Mouse (Mus musculus): ENCODE measurements around the gene Mindy4. TPM values are rescaled to one million over a fixed set of nuclear protein-coding genes. Genes with fewer than 3 reads are reported as not detected.

The Mindy4 gene
- total and polyA plus RNA-seq, 3 experiments = 0.23 to 1.6 TPM; not detected in 1

GRCm38 (mm10) chr6:55174741-55175181 lies 28.4 kb upstream of the Mindy4 start, which contains the start of gene Inmt:
Inmt (minus strand) TSS chr6:55175043.
- Histone ChIP-seq H3K27ac (ENCODE audit: control insufficient read depth, low read depth, low read length) (peak within 1 kb of the TSS; percentile 34; the same call in 1 of the 2 replicates), H3K27me3 (ENCODE audit: control insufficient read depth in 1 of 2, insufficient read depth in 2 of 2, low read length in 2 of 2) (no peaks in the 10 kb centered on the region), H3K9me3 (replicated peaks; ENCODE audit: insufficient read depth, low read length) (no peaks in the 10 kb centered on the region), H3K36me3 (ENCODE audit: control insufficient read depth in 1 of 2, insufficient read depth in 2 of 2, low read length in 2 of 2) (peaks cover 0 to 2% of the 10 kb centered on the region in 2 experiments; a peak in 1 of 4 replicates), H3K4me1 (ENCODE audit: control insufficient read depth in 1 of 2, insufficient read depth in 2 of 2, low read length in 2 of 2) (peaks cover 3 to 6% of the 10 kb centered on the region in 2 experiments), H3K9ac (ENCODE audit: control insufficient read depth, low read depth, low read length, poor library complexity, severe bottlenecking) (no peak within 1 kb of the TSS), H3K4me3 (ENCODE audit: control insufficient read depth in 1 of 2, insufficient read depth in 1 of 2, low read depth in 2 of 2, low read length in 2 of 2) (no peak within 1 kb of the TSS), H3K79me2 (ENCODE audit: control insufficient read depth, insufficient read depth, low read length, poor library complexity) (no peaks in the 10 kb centered on the region)
- no peak for DNase-seq (ENCODE audit: low read depth, low spot score)
- TF ChIP-seq E2F4 (IDR thresholded peaks at IDR 0.05; ENCODE audit: borderline replicate concordance, low read depth, low read length) (no peak), GABPA (IDR thresholded peaks at IDR 0.05; ENCODE audit: low read depth, low read length) (no peak)

- H3K36me3 ChIP-seq (ENCODE audit: control insufficient read depth in 1 of 2, insufficient read depth in 2 of 2, low read length in 2 of 2) = peaks cover 0 to 2% of the 10 kb centered on the region in 2 experiments; a peak in 1 of 4 replicates
- H3K9me3 ChIP-seq (replicated peaks; ENCODE audit: insufficient read depth, low read length) = no peaks in the 10 kb centered on the region
- no peaks in the 10 kb centered on the region for H3K27me3 ChIP-seq (ENCODE audit: control insufficient read depth in 1 of 2, insufficient read depth in 2 of 2, low read length in 2 of 2)
- H3K4me3 ChIP-seq (ENCODE audit: control insufficient read depth in 1 of 2, insufficient read depth in 1 of 2, low read depth in 2 of 2, low read length in 2 of 2) = no peak overlapping the region
- no peak overlapping the region for H3K9ac ChIP-seq (ENCODE audit: control insufficient read depth, low read depth, low read length, poor library complexity, severe bottlenecking)
- H3K4me1 ChIP-seq (ENCODE audit: control insufficient read depth in 1 of 2, insufficient read depth in 2 of 2, low read length in 2 of 2) = peaks cover 3 to 6% of the 10 kb centered on the region in 2 experiments
- H3K79me2 ChIP-seq (ENCODE audit: control insufficient read depth, insufficient read depth, low read length, poor library complexity) = no peaks in the 10 kb centered on the region
- no peak overlapping the region for H3K27ac ChIP-seq (ENCODE audit: control insufficient read depth, low read depth, low read length)
- DNase-seq (ENCODE audit: low read depth, low spot score) = peak; percentile 64
- TF ChIP-seq HCFC1 (IDR thresholded peaks at IDR 0.05; ENCODE audit: low read depth, low read length) (no peak), MAFK (IDR thresholded peaks at IDR 0.05; ENCODE audit: borderline replicate concordance, low read depth, low read length) (no peak), CHD1 (IDR thresholded peaks at IDR 0.05; ENCODE audit: low read depth, low read length) (no peak), POLR2AphosphoS2 (IDR thresholded peaks at IDR 0.05; ENCODE audit: low read length) (no peak), MAZ (IDR thresholded peaks at IDR 0.05; ENCODE audit: low read depth, low read length) (peak; percentile 16; the same call in 1 of the 2 replicates), NRF1 (IDR thresholded peaks at IDR 0.05; ENCODE audit: insufficient read depth, low read depth, low read length, poor library complexity, severe bottlenecking) (no peak), NELFE (IDR thresholded peaks at IDR 0.05; ENCODE audit: low read depth, low read length) (no peak), MYC (IDR thresholded peaks at IDR 0.05; ENCODE audit: low read depth, low read length) (no peak), CHD2 (IDR thresholded peaks at IDR 0.05; ENCODE audit: low read length) (no peak), ETS1 (IDR thresholded peaks at IDR 0.05; ENCODE audit: low read depth, low read length) (peak; percentile 16; the same call in 1 of the 2 replicates), E2F4 (IDR thresholded peaks at IDR 0.05; ENCODE audit: borderline replicate concordance, low read depth, low read length) (no peak), TCF12 (IDR thresholded peaks at IDR 0.05; ENCODE audit: low read depth, low read length) (0 out of 2 replicates have a peak, but pooled peaks have one; percentile 19), GABPA (IDR thresholded peaks at IDR 0.05; ENCODE audit: low read depth, low read length) (no peak), USF1 (IDR thresholded peaks at IDR 0.05; ENCODE audit: low read depth, low read length) (no peak), POLR2A (IDR thresholded peaks at IDR 0.05; ENCODE audit: control insufficient read depth in 1 of 2, insufficient read depth in 1 of 2, low read depth in 1 of 2, low read length in 2 of 2, poor library complexity in 1 of 2) (no peak), MEF2A (IDR thresholded peaks at IDR 0.05; ENCODE audit: extremely low read depth, insufficient replicate concordance, low read depth, low read length, poor library complexity, severe bottlenecking) (no peak), GATA1 (IDR thresholded peaks at IDR 0.05; ENCODE audit: low read depth, low read length) (peak; percentile 43; the same call in 1 of the 2 replicates), MXI1 (IDR thresholded peaks at IDR 0.05; ENCODE audit: low read depth, low read length) (no peak), POLR2AphosphoS5 (IDR thresholded peaks at IDR 0.05; ENCODE audit: borderline replicate concordance, low read depth, low read length) (no peak), UBTF (IDR thresholded peaks at IDR 0.05; ENCODE audit: borderline replicate concordance, insufficient read depth, low read depth, low read length) (no peak), RCOR1 (IDR thresholded peaks at IDR 0.05; ENCODE audit: low read depth, low read length) (no peak), ELF1 (IDR thresholded peaks at IDR 0.05; ENCODE audit: low read depth, low read length) (no peak), EP300 (IDR thresholded peaks at IDR 0.05; ENCODE audit: low read depth in 1 of 2, low read length in 2 of 2) (0 out of 4 replicates have a peak, but pooled peaks of 1 of the 2 experiments have one; percentile 14), KAT2A (conservative IDR thresholded peaks at IDR 0.05; ENCODE audit: low read depth, low read length) (no peak), SMC3 (IDR thresholded peaks at IDR 0.05; ENCODE audit: low read depth, low read length) (no peak), TBP (IDR thresholded peaks at IDR 0.05; ENCODE audit: low read depth, low read length) (no peak), ZC3H11A (IDR thresholded peaks at IDR 0.05; ENCODE audit: low read depth, low read length) (no peak), ZKSCAN1 (IDR thresholded peaks at IDR 0.05; ENCODE audit: low read depth, low read length) (no peak), MAX (IDR thresholded peaks at IDR 0.05; ENCODE audit: low read length) (no peak), RAD21 (IDR thresholded peaks at IDR 0.05; ENCODE audit: low read depth, low read length) (no peak), ZMIZ1 (IDR thresholded peaks at IDR 0.05; ENCODE audit: low read depth, low read length) (no peak)
Measured at GRCm38 (mm10) chr6:55175456-55175855, 27.7 kb upstream of the Mindy4 start.

Measured in MEL (cell line).